Mouse (Mus musculus) cerebellum, adult (tissue): Measurements from ENCODE around the gene Prss2.
"Not testable (repeated sequence)": the region's sequence is repeated elsewhere in the genome, so short reads cannot be mapped to it uniquely, and the experiment has no call there.

ENCODE experiments used
- ATAC-seq: cut with Nextera tagmentation; 2 replicates; pipeline ENCODE4 v1.9.2; 2017; ENCODE audit warnings: mild to moderate bottlenecking, moderate library complexity, mixed read lengths; ENCODE audit not compliant: insufficient number of reproducible peaks, low FRiP score, low TSS enrichment

Gene Prss2

GRCm38 (mm10) chr6:41554295-41555169 lies 32.9 kb downstream of the Prss2 start:
- ATAC-seq: no peak

GRCm38 (mm10) chr6:41556389-41556788 lies 34.8 kb downstream of the Prss2 start:
- no peak for ATAC-seq

DNA sequence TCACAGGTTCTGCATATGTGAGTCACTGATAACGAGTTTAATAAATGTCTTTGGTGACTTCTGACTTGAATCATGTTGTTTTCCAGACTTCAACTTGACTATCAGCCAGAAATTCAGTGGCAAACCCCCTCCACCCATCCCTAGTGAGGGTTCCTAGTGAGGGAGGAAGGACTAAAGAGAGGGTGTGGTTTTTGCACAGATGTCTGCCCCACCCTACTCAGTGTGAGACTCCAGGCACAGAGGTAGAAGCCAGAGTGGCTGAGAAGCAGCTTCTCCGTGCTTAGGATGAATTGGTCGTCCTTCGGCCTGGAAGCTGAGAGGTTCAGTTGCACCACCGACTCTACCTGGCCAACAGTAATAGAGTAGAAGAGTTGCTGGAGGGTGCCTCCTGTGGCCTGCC lies 35.9 kb downstream of the Prss2 start:
- ATAC-seq: no peak

GRCm38 (mm10) chr6:41558271-41558670 lies 36.7 kb downstream of the Prss2 start:
- ATAC-seq: no peak

- ATAC-seq: no peak
Observed at GRCm38 (mm10) chr6:41559331-41559730, 37.7 kb downstream of the Prss2 start.

- ATAC-seq: no peak
Observed at GRCm38 (mm10) chr6:41560273-41560672, 38.7 kb downstream of the Prss2 start.

DNA sequence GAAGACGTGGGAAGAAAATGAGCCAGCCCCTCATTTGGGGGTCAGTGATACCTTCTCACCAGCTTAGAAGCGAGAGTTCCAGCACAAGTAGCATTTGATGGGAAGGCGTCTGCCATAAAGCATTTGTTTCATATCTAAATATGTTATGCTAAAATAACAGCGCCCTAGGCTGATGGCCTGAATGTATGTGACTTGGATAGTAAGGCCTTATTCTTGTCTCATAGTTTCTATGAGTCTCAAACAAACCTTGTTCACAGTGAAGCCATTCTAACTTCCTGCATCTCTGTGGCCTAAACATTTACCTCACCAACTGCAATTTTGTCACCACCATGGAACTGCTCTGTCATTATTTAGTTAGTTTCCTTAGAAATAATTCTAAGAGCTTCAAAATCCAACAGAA lies 41.0 kb downstream of the Prss2 start:
- no peak for ATAC-seq

DNA sequence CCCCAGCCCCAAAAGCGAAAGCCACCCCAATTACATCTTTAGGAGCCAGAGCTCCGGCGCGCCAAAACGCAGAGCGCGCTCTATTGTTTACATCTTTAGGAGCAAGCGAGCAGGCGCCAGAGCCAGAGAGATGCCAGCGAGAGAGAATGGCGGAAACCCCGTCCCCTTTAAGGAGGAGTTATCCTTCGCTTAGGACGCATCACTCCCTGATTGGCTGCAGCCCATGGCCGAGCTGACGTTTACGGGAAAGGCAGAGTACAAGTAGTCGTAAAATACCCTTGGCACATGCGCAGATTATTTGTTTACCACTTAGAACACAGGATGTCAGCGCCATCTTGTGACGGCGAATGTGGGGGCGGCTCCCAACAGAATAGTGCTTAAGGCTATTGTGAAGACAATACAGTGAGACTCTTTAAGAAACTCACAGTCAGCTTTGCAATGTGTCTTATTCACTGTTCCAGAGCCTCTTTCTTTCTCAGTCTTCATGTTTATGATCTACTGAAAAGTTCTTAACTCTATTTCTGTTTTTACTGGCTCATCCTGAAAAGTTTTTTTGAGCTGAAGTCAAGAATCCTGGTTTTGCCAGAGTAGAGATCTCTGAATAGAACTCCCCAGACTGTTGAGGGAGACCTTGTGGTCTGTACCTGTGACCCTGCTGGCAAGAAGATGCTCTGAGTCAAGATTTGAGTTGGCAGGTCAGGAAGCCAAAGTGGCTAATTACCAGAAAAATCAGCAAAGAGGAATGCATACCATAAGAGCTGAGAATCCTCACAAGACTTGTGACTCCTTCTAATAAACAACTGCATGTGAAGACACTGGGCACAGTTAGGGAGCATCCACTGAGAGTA lies 41.7 kb downstream of the Prss2 start:
- ATAC-seq: not testable (repeated sequence)

- ATAC-seq: no peak
Observed at GRCm38 (mm10) chr6:41565261-41565660, 43.7 kb downstream of the Prss2 start.

- ATAC-seq: no peak
Observed at GRCm38 (mm10) chr6:41566965-41567364, 45.4 kb downstream of the Prss2 start.

GRCm38 (mm10) chr6:41569078-41569477 lies 47.5 kb downstream of the Prss2 start:
- no peak for ATAC-seq
